Mouse (Mus musculus) midbrain, embryonic 13.5 days (tissue): ENCODE data around the gene Mrpl4. TPM values are rescaled to one million over a fixed set of nuclear protein-coding genes. Genes with fewer than 3 reads are reported as not detected.

ENCODE experiments used
- ATAC-seq: fragments of 200-750 bp; cut with Nextera tagmentation; 2 replicates; pipeline ENCODE4 v1.8.0; 2017; ENCODE audit warnings: mild to moderate bottlenecking, moderate TSS enrichment, moderate library complexity
- H3K27ac ChIP-seq: fragments of 300-500 bp; sonication (generic); 2 replicates; pipeline ENCODE4 v1.5.1; 2015; ENCODE audit warnings: inconsistent platforms, mild to moderate bottlenecking, moderate library complexity
- H3K27me3 ChIP-seq: fragments of 300-500 bp; sonication (generic); 2 replicates; pipeline ENCODE4 v1.6.1; 2015; ENCODE audit warnings: mild to moderate bottlenecking, inconsistent platforms
- H3K36me3 ChIP-seq: fragments of 300-500 bp; sonication (generic); 2 replicates; pipeline ENCODE4 v1.6.1; 2015; ENCODE audit warnings: mild to moderate bottlenecking, inconsistent platforms
- H3K4me1 ChIP-seq: fragments of 300-500 bp; sonication (generic); replicated peaks from 2 replicates; pipeline ENCODE4 v1.6.1; 2015; ENCODE audit warnings: inconsistent platforms
- H3K4me2 ChIP-seq: fragments of 300-500 bp; sonication (generic); replicated peaks from 2 replicates; pipeline ENCODE4 v1.6.1; 2015; ENCODE audit warnings: moderate library complexity, mild to moderate bottlenecking, inconsistent platforms
- H3K4me3 ChIP-seq: fragments of 300-500 bp; sonication (generic); replicated peaks from 2 replicates; pipeline ENCODE4 v1.5.1; 2015; ENCODE audit warnings: mild to moderate bottlenecking, inconsistent platforms
- H3K9ac ChIP-seq: fragments of 300-500 bp; sonication (generic); replicated peaks from 2 replicates; pipeline ENCODE4 v1.6.1; 2015; ENCODE audit warnings: mild to moderate bottlenecking, inconsistent platforms
- H3K9me3 ChIP-seq: fragments of 300-500 bp; sonication (generic); 2 replicates; pipeline ENCODE4 v1.6.1; 2016; ENCODE audit warnings: mild to moderate bottlenecking, inconsistent platforms
- WGBS: fragments of 180-500 bp; shearing (Covaris S2); methylation state at CpG from one replicate; pipeline ENCODE4 v1.1.7; 2015; 5-methylcytosine and 5-hydroxymethylcytosine counted together
- polyA plus RNA-seq: library from polyadenylated mRNA; unstranded; fragments of >200 nt; fragmentation: Nextera tagmentation; extraction: Ambion mirVana; gene quantifications from 2 replicates; pipeline ENCODE4 v1.2.1, GENCODE M21; 2015

The Mrpl4 gene
- polyA plus RNA-seq, 1 experiment from 2014 or later: 102 TPM

- Histone ChIP-seq H3K27ac (no peak overlapping the region), H3K4me2 (no peak overlapping the region), H3K4me1 (peaks cover 11% of the 10 kb centered on the region), H3K4me3 (no peak overlapping the region), H3K9ac (no peak overlapping the region), H3K9me3 (no peaks in the 10 kb centered on the region), H3K27me3 (peaks cover 59% of the 10 kb centered on the region), H3K36me3 (no peaks in the 10 kb centered on the region)
- 73% methylated on average over 19 of the region's 19 CpGs for WGBS
- ATAC-seq: no peak
Measured at GRCm38 (mm10) chr9:21025258-21025810, 22.8 kb downstream of the Mrpl4 start.

- no peak overlapping the region for H3K9ac ChIP-seq
- no peak for ATAC-seq
- H3K36me3 ChIP-seq: no peaks in the 10 kb centered on the region
- no peak overlapping the region for H3K4me2 ChIP-seq
- peaks cover 26% of the 10 kb centered on the region for H3K4me1 ChIP-seq
- H3K9me3 ChIP-seq: no peaks in the 10 kb centered on the region
- no peak overlapping the region for H3K4me3 ChIP-seq
- 84% methylated on average over 12 of the region's 12 CpGs for WGBS
- no peak overlapping the region for H3K27ac ChIP-seq
- H3K27me3 ChIP-seq: peaks cover 70% of the 10 kb centered on the region
Measured at GRCm38 (mm10) chr9:21026849-21027248, 24.3 kb downstream of the Mrpl4 start.

GRCm38 (mm10) chr9:21027774-21028290 is 25.3 kb downstream of the Mrpl4 start:
- H3K27me3 ChIP-seq: peaks cover 74% of the 10 kb centered on the region
- 50% methylated on average over 8 of the region's 8 CpGs for whole genome bisulfite sequencing
- H3K4me1 ChIP-seq: peaks cover 36% of the 10 kb centered on the region

GRCm38 (mm10) chr9:21028560-21029110 is 26.1 kb downstream of the Mrpl4 start:
- ATAC-seq: no peak

More at GRCm38 (mm10) chr9:21027774-21028290, 25.3 kb downstream of the Mrpl4 start:
- no peak overlapping the region for H3K4me3 ChIP-seq
- no peak for ATAC-seq
- no peak overlapping the region for H3K9ac ChIP-seq
- no peak overlapping the region for H3K4me2 ChIP-seq
- no peaks in the 10 kb centered on the region for H3K36me3 ChIP-seq
- no peak overlapping the region for H3K27ac ChIP-seq
- H3K9me3 ChIP-seq: no peaks in the 10 kb centered on the region

GRCm38 (mm10) chr9:21029291-21030054 is 26.9 kb downstream of the Mrpl4 start, which contains the start of gene Icam4:
Gene Icam4 (plus strand): TSS chr9:21029373.
- peak within 1 kb of the TSS; percentile 48 for H3K4me2 ChIP-seq
- H3K27ac ChIP-seq: no peak within 1 kb of the TSS
- peaks cover 90% of the 10 kb centered on the region for H3K27me3 ChIP-seq
- ATAC-seq: peak; percentile 4; the same call in 1 of the 2 replicates
- H3K4me3 ChIP-seq: peak within 1 kb of the TSS; percentile 23
- peaks cover 45% of the 10 kb centered on the region for H3K4me1 ChIP-seq
- no peaks in the 10 kb centered on the region for H3K36me3 ChIP-seq
- H3K9me3 ChIP-seq: no peaks in the 10 kb centered on the region
- 2% methylated on average over 37 of the region's 37 CpGs for WGBS
- H3K9ac ChIP-seq: 0 out of 2 replicates have a peak within 1 kb of the TSS, but pooled peaks have one; percentile 8

More at GRCm38 (mm10) chr9:21028560-21029110, 26.1 kb downstream of the Mrpl4 start:
- Histone ChIP-seq H3K9me3 (no peaks in the 10 kb centered on the region), H3K9ac (no peak overlapping the region), H3K4me1 (peaks cover 44% of the 10 kb centered on the region), H3K27ac (no peak overlapping the region), H3K27me3 (peaks cover 82% of the 10 kb centered on the region), H3K4me3 (no peak overlapping the region), H3K36me3 (no peaks in the 10 kb centered on the region), H3K4me2 (no peak overlapping the region)
- WGBS: 84% methylated on average over 6 of the region's 6 CpGs

- Histone ChIP-seq H3K9me3 (no peaks in the 10 kb centered on the region), H3K27ac (no peak overlapping the region), H3K27me3 (peaks cover 96% of the 10 kb centered on the region), H3K4me3 (no peak overlapping the region), H3K4me2 (no peak overlapping the region), H3K9ac (no peak overlapping the region), H3K36me3 (no peaks in the 10 kb centered on the region), H3K4me1 (peaks cover 50% of the 10 kb centered on the region)
- no peak for ATAC-seq
- WGBS: 27% methylated on average over 22 of the region's 22 CpGs
Measured at GRCm38 (mm10) chr9:21030055-21030600, 27.6 kb downstream of the Mrpl4 start.

GRCm38 (mm10) chr9:21030781-21031250 is 28.3 kb downstream of the Mrpl4 start:
- Histone ChIP-seq H3K4me1 (peaks cover 53% of the 10 kb centered on the region), H3K4me2 (peak overlapping the region; percentile 90), H3K27ac (no peak overlapping the region), H3K27me3 (peaks cover 96% of the 10 kb centered on the region), H3K9me3 (no peaks in the 10 kb centered on the region), H3K4me3 (peak overlapping the region; percentile 51), H3K36me3 (no peaks in the 10 kb centered on the region), H3K9ac (no peak overlapping the region)
- under 1% methylated on average over 13 of the region's 13 CpGs for WGBS
- 0 out of 2 replicates have a peak, but pooled peaks have one; percentile 28 for ATAC-seq

- peak overlapping the region; percentile 90 for H3K4me2 ChIP-seq
Measured at GRCm38 (mm10) chr9:21031251-21031895, 28.8 kb downstream of the Mrpl4 start.

GRCm38 (mm10) chr9:21031896-21032351 is 29.4 kb downstream of the Mrpl4 start, which contains the start of gene Icam5:
Gene Icam5 (plus strand): TSS chr9:21032073.
- under 1% methylated on average over 34 of the region's 35 CpGs for WGBS
- peak; percentile 12 for ATAC-seq

More at GRCm38 (mm10) chr9:21031251-21031895, 28.8 kb downstream of the Mrpl4 start:
- peak overlapping the region; percentile 51 for H3K4me3 ChIP-seq
- H3K9ac ChIP-seq: peak overlapping the region; percentile 66
- H3K27ac ChIP-seq: no peak overlapping the region
- ATAC-seq: peak; percentile 72
- H3K36me3 ChIP-seq: no peaks in the 10 kb centered on the region
- H3K9me3 ChIP-seq: no peaks in the 10 kb centered on the region
- WGBS: 1% methylated on average over 36 of the region's 36 CpGs
- peaks cover 97% of the 10 kb centered on the region for H3K27me3 ChIP-seq
- peaks cover 54% of the 10 kb centered on the region for H3K4me1 ChIP-seq

GRCm38 (mm10) chr9:21032491-21032890 is 30.0 kb downstream of the Mrpl4 start:
- H3K9ac ChIP-seq: no peak overlapping the region
- H3K27me3 ChIP-seq: peaks cover 97% of the 10 kb centered on the region
- no peak overlapping the region for H3K27ac ChIP-seq
- H3K4me3 ChIP-seq: peak overlapping the region; percentile 51
- peak overlapping the region; percentile 90 for H3K4me2 ChIP-seq
- H3K9me3 ChIP-seq: no peaks in the 10 kb centered on the region
- H3K4me1 ChIP-seq: peaks cover 65% of the 10 kb centered on the region
- ATAC-seq: no peak
- 2% methylated on average over 7 of the region's 7 CpGs for WGBS
- no peaks in the 10 kb centered on the region for H3K36me3 ChIP-seq

More at GRCm38 (mm10) chr9:21031896-21032351, 29.4 kb downstream of the Mrpl4 start, which contains the start of gene Icam5:
- peak within 1 kb of the TSS; percentile 90 for H3K4me2 ChIP-seq
- H3K27ac ChIP-seq: no peak within 1 kb of the TSS
- H3K27me3 ChIP-seq: peaks cover 97% of the 10 kb centered on the region
- H3K36me3 ChIP-seq: no peaks in the 10 kb centered on the region
- H3K9me3 ChIP-seq: no peaks in the 10 kb centered on the region
- H3K4me1 ChIP-seq: peaks cover 59% of the 10 kb centered on the region
- H3K9ac ChIP-seq: peak within 1 kb of the TSS; percentile 66
- H3K4me3 ChIP-seq: peak within 1 kb of the TSS; percentile 51

GRCm38 (mm10) chr9:21033136-21033535 is 30.6 kb downstream of the Mrpl4 start:
- peaks cover 98% of the 10 kb centered on the region for H3K27me3 ChIP-seq
- H3K36me3 ChIP-seq: no peaks in the 10 kb centered on the region
- H3K27ac ChIP-seq: no peak overlapping the region
- peak overlapping the region; percentile 51 for H3K4me3 ChIP-seq
- no peaks in the 10 kb centered on the region for H3K9me3 ChIP-seq
- under 1% methylated on average over 34 of the region's 34 CpGs for WGBS
- peaks cover 70% of the 10 kb centered on the region for H3K4me1 ChIP-seq
- peak overlapping the region; percentile 47; the same call in 1 of the 2 replicates for H3K9ac ChIP-seq
- no peak for ATAC-seq
- peak overlapping the region; percentile 90 for H3K4me2 ChIP-seq
